Mouse (Mus musculus) erythroblast, adult 5-6 weeks (primary cell): Measurements from ENCODE around the gene Invs. TPM values are rescaled to one million over a fixed set of nuclear protein-coding genes. Genes with fewer than 3 reads are reported as not detected.
"Not testable (repeated sequence)": the region's sequence is repeated elsewhere in the genome, so short reads cannot be mapped to it uniquely, and the experiment has no call there.

ENCODE experiments used
- ATAC-seq: replicated peaks from 2 replicates; pipeline ENCODE4 v1.8.0; 2016; ENCODE audit warnings: moderate number of reproducible peaks, mild to moderate bottlenecking, moderate TSS enrichment, inconsistent platforms; ENCODE audit not compliant: poor library complexity, low FRiP score, severe bottlenecking
- total RNA-seq, 2 experiments: library from RNA; stranded (forward) in 1 of 2; stranded (reverse) in 1 of 2; fragments of 150-400 nt in 1 of 2; fragments of 200-764, 138-1000 nt in 1 of 2; gene quantifications; 2 replicates each; pipeline versions ENCODE4 v1.2.3 to v1.2.4; 2015 to 2017; ENCODE audit warnings: low replicate concordance in 2 of 2

Gene Invs
- total RNA-seq, 2 experiments from 2014 or later: 0.38 to 1.4 TPM

DNA sequence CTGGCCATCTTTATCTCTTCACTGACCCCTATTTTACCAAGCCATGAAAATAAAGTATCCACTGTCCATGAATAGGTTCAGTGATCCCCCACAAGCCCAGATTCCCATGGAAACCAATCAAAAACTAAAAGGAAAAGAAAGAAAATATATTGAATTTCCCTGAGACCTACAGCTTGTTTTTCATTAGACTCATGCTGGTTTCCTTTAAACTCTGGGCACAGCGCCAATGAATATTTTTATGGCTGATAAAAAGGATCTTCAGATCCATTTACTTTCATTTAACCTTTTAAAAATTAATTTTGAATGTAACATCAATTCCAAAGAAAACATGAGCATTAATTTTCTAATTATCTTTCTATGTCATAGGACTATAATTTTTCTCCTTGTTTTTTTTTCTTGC, 41.7 kb downstream of the Invs start:
- no peak for ATAC-seq

DNA sequence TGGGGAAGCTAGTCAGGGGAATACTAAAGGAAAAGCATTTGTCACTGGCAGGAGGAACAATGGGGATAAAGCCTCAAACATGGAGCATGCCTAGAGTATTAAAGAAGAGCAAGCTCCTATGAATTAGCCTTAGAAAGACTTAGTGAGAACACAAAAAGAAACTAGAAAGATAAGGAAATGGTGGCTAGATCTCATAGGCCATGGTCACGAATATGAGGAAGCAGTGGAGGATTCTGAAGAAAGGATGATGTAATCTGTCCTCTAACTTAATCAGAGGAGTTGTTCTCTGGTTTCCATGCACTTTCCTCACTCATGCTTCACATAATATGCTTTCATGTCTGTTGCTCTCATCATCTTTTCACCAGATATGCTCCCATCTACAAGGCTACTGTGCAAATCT, 42.5 kb downstream of the Invs start:
- no peak for ATAC-seq

DNA sequence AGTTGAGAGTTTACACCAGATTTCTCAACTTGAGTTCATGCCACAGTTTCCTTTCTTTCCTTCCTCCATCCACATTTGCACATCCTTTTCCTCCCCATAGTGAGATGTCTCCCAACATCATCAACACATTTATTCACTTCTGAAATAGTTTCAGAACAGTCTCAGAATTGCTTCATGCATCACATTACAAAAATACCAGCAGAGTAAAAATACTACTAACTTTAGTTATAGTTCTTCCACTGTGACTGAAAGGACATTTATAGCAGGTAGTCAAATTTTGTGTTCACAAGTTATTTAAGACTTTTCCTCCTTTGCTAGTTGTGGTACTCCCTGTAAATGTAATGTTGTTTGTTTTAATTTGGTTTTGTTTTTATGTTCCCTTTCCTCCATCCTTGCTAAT, 47.6 kb downstream of the Invs start:
- ATAC-seq: no peak

DNA sequence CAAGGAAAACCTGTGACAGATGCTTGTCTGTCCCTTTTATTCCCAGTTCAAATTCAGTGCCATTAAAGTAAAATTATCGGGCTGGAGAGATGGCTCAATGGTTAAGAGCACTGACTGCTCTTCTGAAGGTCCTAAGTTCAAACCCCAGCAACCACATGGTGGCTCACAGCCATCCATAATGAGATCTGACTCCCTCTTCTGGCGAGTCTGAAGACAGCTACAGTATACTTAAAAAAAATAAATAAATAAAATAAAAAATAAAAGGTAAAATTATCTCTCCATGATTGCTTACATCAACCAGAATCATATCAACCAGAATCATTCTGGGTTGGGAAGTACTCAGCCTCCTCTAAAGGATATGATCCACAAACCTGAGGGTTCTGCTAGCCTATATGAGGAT, 48.5 kb downstream of the Invs start:
- ATAC-seq: no peak

DNA sequence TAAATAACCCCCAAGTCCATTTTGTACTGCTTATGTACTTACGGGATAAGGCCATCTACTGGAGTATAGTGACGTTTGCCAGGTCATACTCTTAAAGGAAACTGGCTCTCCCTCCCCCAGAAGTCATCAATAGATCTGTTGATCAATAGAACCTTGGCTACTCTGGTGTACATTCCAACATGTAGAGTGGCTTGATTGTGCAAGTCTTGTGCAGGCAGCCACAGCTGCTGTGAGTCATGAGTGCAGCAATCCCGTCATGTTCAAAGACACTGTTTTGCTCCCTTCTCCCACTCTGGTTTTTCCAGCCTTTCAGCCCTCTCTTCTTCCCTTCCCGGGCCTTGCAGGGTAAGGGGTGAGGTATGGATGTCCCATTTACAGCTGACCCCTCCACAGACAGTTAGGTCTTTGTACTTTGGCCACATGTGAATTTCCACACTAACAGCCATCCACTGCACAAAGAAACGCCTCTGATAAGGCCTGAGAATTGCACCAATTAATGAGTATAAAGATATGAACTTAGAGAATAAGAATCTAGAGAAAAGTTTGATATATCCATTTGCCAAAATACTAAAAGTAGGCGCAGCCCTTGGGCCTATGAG, 53.0 kb downstream of the Invs start:
- no peak for ATAC-seq

DNA sequence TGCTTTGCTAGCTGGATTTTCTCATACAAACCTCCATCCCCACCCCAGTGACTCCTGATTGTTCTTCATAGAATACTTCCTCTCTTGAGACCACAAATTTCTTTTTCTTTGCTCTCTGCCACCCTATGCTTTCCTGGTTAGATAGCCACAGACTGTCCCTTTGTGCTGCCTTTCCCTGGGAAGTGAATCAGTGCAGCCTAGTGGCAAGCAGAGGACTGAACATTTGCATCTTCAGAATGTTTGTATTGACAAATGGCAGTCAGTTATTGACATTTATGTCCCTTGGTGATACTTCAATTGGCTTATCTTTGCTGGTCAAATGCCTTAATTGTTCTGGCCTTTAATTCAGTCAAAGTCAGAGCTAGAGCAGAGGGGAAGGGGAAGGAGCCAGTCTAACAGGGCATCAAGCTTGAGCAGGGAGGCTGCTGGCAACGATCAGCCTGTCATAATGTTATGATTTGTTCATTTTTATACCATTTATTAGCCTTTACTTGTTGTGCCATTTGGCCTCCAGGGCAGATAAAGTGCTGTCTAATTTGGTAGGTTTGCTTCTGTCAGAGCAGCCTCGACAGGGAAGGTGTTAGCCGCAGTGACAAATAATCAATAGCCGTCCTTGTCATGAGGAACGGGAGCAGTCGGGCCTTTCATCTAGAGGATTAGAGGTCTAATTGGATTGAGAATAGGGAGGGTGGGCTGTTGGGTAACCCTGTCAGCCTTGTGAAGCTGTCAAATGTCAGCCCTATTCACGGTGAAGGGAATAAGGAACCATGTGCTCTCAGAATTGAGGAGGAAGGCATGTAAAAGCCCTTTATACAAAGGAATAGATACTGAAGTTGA, 55.6 kb downstream of the Invs start:
- ATAC-seq: no peak

DNA sequence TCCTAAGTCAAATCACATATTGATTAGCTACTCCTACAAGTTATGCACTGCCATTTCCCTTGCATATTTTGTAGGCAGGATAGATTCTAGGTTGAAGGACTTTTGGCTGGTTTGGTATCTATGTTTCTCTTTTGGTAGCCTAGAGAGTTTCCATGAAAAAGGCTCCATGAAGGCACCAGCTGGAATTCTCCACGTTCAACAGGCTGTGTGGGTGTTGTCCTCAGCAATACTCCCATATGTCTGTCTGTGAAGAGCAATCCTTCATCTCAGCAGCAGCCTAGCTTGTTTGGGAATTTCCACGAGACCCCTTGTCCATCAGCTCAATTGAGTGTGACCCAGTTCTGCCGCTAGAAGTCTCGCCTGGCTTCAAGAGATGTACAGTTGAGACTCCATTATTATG, 63.1 kb downstream of the Invs start:
- no peak for ATAC-seq

DNA sequence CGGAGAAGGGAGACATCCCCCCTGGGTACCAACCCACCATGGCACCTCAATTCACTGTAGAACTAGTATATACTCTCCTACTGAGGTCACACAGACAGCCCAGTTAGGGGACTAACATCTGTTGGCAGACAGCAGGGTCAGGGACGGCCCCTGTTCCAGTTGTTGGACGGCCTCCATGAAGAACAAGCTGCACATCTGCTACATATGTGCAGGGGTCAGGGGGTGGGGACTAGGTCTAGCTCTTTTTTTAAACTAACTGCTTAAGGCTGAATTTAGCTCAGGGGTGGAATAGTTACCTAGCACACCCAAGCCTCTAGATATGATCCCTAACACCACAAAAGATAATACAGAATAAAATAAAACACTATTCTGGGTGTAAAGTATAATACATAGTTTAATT, 82.8 kb downstream of the Invs start:
- no peak for ATAC-seq

DNA sequence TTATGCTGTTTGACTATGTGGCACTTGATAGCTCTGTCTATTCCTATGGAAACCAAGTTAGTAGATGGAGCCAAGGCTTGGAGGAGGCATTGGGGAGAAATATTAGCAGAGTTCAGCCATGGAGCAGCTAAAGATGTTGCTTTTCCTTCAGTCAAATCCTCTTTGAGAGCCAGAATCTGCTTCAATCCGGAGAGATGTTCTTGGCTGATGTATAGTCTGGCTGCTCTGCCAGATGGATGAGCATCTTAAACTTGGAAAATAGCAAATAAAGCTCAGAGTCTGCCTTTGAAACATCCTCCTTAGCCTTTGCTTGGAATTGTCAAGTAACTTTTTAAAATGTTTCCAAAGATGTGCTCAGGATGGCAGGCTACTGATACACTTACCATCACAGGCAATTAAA, 91.5 kb downstream of the Invs start:
- ATAC-seq: no peak

DNA sequence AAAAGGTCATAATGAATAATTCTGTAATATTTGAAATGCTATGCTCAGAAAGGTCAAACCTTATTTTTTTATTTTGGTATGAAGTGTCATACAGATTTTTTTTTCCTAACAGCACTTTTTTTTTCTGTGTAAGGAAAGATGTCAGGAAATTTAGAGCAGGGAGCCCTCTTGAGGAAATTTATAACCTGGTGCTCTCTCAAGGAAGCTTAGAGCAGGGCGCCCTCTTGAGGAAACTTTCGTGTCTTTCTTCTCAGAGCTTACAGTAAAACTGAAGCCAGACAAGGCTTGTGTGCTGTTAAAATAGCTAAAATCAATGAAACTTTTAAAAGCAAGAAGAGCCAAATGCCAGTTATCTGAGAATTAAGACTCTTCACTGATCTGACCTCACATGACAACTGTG, 101.4 kb downstream of the Invs start:
- no peak for ATAC-seq

DNA sequence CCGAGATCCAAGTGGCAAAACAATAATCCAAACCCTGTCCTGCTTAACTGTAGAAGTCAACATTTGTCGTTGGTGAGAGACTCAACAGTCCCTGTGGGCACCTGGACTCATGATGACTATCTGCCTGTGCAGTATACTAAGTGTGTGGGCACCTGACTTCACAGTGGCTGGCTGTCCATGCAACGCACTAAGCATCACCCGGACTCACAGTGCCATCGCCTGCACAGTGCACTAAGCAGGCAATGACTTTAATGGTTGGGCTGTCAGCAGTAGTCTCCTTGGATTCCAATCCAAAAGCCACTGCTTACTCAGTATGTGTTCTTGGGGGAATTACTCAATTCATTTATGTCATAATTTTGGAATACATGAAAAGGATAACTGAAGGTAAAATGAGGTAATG, 102.9 kb downstream of the Invs start:
- no peak for ATAC-seq

DNA sequence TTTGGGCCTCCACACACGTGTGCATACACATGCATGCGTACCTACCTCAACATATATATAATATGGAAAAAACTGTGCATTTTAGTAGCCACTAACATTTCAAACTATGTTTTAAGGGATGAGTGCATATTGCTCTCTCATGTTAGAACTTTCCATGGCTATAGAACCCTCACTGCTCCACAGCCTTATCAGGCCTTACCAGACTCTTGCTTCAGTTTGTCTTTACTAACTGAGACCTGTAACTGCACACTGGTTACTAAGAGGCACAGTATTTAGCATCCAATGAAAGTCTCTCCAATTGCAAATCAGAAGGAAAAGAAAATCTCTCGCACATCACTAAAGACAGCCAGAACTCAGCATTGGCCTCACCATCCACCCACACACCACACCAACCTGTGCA, 117.4 kb downstream of the Invs start:
- no peak for ATAC-seq

DNA sequence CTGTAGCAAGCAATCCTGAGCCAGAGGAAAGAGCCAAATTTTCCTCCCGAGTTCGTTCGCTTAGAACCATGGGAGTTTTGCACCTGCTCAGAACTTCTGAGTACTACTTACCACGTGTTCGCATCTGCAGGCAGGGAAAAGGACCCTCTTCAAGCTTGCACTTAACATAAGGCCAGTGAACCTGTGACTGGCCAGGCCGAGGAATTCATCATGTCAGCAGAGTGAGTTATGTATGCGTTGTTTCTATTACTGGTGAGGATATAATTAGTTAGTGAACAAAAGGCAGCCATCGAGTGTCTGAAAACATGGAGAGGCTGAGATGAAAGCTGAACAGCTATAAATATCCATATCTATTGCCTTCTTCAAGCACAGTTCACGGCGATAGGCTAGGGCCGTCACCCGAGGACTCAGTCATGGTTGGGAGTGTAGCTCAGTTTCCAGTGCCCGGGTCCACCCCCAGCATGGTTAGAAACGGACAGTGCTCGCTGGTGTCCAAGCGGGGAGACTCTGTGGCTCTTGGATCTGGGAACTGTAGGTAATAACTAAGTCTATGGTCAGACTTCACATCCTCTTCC, 123.6 kb downstream of the Invs start:
- ATAC-seq: no peak

DNA sequence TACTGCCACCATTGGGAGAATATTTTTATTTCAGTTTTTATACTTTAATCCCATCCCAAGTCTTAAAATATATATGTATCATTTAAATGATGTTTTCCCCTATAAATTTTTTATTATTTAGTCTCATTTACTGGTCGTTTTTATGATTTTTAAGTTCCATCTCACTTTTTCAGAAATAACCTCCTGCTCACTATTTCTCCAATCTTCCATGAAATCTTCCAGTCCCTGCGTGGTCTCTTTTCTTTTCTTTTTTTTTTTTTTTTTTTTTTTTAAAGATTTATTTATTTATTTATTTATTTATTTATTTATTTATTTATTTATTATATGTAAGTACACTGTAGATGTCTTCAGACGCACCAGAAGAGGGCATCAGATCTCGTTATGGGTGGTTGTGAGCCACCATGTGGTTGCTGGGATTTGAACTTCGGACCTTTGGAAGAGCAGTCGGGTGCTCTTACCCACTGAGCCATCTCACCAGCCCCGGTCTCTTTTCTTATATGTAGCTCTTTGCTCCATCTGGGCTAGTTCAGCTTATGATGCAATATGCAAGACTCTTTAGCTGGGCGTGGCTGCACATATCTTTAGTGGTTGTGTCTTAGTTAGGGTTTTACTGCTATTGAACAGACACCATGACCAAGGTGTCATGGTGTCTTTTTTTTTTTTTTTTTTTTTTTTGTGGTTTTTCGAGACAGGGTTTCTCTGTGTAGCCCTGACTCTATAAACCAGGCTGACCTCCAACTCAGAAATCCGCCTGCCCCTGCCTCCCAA, 126.3 kb downstream of the Invs start:
- not testable (repeated sequence) for ATAC-seq

DNA sequence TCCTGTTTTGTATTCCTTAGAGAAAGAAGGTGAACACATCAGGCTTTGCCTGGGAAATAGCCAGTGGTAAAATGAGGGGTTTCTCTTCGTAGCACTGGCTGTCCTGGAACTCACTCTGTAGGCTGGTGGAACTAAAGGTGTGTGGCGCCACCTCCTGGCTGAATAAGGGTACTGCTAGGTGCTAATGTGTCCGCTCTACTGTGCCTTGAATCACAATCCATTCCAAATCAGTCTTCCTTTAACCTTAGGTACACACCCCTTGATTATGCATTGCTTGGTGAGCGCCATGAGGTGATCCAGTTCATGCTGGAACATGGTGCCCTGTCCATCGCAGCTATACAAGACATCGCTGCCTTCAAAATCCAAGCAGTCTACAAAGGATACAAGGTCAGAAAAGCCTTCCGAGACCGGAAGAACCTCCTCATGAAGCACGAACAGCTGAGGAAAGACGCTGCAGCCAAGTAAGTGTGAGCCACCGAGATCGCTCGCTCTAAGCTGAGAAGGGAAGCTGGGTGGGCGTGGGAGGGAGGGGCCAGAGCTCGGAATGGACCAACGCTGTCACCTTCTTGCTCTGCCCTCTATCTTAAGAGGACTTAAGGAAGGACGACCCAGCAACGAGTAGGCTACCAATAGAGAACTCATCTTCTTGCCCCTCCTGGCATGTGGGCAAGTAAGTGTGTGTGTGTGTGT, 127.9 kb downstream of the Invs start:
- ATAC-seq: 0 out of 2 replicates have a peak, but pooled peaks have one; percentile 77

DNA sequence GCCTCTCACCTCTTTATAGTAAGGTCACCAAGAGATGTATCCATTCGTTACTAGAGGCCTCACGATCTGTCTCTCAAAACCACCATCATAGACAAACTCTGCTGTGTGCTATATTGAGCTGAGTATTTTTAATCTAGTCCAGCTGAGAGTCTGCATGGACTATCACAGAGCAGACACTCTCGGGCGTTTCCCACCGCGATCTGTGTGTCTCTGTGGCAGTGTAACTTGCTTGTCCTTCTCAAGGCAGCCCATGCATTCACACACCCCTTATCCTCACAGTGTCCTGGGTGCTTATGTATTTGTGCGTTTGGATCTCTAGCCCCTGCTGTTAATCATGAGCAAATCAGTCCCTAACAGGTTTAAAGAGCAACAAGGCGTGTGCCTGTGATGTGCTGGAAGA, 133.9 kb downstream of the Invs start:
- ATAC-seq: no peak

DNA sequence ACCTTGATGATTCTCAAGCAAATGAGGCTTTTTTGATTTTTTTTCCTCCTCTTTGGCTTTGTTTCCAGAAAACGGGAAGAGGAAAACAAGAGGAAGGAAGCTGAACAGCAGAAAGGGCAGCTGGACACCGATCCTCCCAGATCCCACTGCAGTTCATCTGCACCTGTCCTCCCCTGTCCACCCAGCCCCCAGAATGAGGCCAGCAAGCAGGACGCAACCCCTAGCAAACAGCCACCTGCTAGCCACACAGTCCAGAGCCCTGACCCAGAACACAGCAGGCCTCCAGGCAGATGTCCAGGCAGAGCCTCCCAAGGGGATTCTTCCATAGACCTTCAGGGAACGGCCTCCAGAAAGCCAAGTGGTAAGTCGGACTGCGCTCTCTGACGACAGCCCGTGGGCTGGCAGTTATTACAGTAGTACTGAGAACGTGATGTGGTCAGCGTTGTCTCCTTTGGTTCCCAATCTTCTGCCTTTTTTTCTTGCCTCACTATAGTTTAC, 136.3 kb downstream of the Invs start:
- ATAC-seq: no peak

DNA sequence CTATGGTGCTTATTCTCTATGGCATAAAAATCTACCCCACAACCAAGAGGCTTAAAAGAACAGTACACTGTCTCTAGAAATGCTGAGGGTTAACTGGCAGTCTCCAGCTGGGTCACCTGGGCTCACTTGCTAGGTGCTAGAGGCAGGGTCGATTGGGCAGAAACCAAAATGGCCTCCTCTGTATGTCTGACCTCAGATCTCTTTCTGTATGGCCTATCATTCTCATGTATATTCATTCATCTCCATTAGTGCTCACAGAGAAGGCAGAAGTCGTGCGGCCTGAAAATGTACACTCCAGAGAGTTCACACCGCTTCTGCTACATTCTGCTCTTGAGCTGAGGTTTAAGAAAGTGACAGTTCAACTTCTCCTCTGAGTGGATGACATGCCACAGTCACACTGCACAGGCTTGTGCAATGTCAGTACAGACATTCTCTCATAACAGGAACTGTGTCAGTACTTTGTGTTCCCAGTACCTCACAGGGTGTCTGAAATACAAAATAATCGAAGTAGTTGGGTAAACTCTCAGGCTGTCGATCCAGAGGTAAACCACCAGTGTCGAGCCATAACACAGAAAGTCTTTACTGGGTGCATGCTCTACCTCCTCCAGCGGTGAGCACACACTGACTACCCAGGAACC, 139.4 kb downstream of the Invs start:
- ATAC-seq: no peak

DNA sequence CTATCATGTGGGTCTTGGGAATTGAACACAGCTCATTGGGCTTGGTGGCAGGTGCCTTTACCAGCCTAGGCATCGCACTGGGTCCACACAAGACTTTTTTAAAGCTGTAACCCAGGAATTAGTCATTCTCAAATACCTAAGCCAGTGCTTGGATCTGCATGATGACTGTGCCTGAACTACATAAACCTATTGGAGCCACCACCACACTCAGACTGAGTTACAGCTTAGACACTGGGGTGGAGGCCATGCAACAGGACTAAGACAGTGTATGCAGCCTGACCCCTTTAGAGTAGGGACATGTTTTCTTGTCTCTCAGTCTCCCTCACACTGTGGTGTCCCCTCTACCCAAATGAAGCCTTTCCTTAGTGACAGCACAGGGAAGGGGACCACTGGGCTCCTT, 143.1 kb downstream of the Invs start:
- ATAC-seq: no peak
